Mouse (Mus musculus) MEL-GATA-1-ER (cell line): Measurements from ENCODE around the gene Rab30.
A peak's percentile ranks its signal among the peaks of the same experiment; 100 is the strongest.

ENCODE experiments used
- DNase-seq: peaks from one replicate; pipeline ENCODE4 v3.0.0-alpha.2; 2012; ENCODE audit warnings: low read depth; ENCODE audit errors: extremely low read depth

Rab30 gene

DNA sequence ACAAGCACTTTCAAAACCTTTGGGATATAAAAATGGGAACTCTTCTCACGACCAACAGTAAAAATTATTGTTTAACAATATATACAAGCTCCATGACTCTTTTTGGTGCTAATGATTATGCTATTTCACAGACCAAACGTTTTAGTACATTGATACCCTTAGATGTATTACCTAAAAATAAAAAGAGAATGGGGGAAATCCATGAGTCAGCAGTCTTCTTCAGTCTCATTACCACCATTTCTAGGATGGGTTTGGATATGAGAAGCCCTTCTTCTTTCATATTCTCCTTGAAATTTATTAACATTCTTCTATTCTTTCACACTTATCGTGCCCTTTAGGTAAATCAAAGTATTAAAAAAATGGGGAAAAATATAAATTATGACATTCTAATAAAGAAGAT lies 95.0 kb downstream of the Rab30 start:
- no peak for DNase-seq

DNA sequence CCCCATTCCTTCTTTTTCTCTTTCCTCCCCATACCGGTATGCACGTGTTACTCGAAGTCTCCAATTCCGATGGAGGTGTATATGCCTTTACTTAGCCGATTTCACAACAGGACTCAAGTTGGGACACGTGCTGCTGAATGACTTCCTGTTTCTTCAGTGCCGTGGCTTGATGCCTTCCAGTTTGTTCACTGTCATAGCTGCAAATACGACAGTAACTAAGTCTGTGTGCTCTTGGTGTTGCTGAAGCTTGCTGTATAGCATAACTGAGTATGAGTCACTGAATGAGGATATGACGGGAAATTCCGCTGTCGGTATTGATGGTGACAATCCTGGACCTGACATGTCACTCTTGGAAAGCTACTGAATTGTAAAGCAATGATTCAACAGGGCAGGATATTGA lies 95.8 kb downstream of the Rab30 start:
- no peak for DNase-seq

DNA sequence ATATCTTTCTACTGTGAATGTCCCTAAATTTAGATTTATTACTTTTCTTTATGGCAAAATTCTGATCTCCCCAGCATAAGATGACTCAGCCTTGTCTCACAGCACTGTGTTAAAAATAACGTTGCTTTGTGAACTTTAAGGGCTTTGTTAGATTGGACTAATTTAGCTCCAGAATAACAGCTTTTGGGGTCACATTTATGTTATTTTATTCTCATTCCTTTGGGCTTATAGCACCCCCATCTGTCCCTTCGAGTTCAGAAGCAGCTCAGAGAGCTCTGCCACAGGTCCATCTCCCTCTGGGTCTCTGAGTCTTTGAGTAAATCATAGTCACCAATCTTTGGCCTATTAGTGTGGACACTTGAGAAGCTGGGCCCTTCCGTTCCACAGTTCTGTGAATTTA lies 96.5 kb downstream of the Rab30 start:
- DNase-seq: no peak

DNA sequence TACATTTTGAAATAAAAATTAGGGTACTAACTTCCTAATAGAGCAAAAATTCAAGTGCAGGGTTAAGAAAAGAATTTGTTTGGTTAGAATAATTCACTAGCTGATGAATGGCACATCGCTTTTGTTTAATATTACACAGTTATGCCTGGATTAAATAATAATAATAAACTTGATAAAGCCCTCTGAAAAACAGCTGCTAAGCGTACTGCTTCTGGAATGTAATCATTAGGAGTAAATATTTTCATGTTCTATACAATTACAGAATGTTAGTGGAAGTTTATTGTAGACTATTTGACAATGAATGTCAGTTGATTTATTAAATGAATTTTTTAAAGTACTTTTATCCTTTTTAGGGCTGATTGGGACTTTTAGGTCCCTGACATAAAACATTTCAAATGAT lies 100.9 kb downstream of the Rab30 start:
- DNase-seq: no peak

DNA sequence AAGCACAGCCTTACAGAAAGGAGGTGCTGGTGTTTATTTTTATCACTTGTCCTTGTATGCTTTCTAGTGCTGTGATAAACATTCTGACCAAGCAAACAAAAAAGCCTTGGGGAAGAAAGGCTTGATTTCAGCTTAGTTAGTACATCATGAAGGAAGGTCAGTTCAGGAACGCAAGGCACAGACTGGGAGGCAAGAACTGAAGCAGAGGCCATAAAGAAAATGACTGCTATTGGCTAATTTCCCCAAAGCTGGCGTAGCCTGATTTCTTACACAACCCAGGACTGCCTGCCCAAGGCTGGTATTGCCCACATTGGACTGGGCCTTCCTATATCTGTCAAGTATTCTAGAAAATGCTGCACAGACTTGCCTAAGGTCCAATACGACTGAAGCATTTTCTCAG lies 106.8 kb downstream of the Rab30 start:
- DNase-seq: no peak

DNA sequence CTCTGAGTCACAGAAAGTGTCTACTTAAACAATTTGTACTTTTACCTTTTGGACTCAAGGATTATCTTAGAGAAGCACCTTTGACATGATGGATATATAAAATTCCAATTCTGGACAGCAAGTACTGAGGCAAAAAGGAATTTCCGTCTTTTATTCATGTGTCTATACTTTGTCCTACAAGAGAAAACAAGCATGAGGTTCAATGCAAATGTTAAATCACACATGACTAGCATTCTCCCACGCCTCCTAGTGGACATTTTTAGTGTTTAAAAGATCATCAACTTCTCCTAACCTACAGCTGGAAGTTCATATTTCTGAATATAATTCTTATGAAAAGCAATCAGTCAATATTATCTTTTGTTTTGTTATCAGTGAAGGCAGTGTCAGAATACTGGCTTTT lies 125.1 kb downstream of the Rab30 start:
- DNase-seq: no peak

DNA sequence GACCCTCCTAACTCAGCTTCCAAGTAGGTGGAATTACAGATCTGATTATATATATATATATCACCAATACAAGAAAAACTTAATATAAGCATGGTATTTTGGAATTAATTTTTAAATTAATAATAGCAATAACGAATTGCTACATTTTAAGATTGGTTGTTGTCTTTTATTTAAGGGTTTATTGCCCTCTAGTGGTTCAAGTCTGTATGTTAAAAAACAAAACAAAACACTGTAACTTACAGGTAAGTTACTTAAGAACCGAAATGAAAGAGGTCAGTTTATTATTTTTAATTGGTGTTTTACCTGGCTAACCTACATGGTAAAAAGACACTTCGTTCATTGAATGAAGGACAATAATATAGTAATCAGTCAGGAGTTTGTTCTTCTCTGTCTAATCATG lies 128.8 kb downstream of the Rab30 start:
- DNase-seq: no peak

DNA sequence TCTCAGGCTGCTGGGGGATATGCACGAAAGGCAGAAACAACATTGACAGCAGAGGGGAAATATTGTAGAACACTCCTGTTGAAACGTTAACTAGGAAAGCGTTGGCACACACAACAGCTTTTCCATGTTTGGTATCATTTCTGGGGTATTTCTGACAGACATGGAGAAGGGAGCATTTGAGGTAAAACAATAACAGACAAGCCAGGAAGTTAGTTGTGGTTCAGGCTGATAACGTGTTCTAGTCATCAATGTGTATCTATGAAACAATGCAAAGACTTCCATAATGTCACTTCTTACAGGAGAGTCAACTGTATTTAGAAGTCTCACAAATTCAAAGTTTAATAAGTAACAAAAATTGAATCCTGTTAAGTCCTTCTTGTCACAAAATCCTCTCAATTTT lies 130.2 kb downstream of the Rab30 start:
- DNase-seq: no peak

DNA sequence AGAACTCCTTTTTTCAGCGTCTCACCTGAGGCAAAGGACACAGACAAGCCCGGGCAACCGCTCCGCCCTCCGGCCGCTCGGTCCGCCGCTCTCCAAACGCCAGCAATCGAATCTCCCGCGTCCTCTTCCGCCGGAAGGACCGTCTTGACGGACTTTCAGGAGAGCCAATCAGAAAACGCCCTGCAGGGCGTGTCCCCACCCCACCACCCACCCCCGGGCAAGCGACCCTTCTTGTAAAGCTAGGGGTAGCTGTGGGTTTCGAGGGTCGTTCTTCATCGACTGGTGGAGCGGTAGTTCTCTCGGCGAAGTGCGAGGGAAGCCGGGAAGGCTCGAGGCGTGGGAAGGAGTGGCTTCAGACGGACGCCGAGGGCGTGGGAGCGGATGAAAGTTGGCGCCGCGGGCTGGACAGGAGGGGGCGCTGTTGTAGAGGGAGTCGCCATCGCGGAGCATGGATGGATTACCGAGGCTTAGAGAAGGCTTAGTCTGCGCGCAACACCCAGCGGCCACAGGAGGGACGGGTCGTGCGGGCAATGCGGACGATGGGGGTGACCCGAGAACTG lies 132.8 kb downstream of the Rab30 start, which contains the start of the genes Ddias and Prcp:
Gene Ddias (minus strand): TSS at position 132 of the 560 bp plus-strand sequence.
Gene Prcp (plus strand): TSS at position 355 of the 560 bp plus-strand sequence.
- peak; percentile 77 for DNase-seq

DNA sequence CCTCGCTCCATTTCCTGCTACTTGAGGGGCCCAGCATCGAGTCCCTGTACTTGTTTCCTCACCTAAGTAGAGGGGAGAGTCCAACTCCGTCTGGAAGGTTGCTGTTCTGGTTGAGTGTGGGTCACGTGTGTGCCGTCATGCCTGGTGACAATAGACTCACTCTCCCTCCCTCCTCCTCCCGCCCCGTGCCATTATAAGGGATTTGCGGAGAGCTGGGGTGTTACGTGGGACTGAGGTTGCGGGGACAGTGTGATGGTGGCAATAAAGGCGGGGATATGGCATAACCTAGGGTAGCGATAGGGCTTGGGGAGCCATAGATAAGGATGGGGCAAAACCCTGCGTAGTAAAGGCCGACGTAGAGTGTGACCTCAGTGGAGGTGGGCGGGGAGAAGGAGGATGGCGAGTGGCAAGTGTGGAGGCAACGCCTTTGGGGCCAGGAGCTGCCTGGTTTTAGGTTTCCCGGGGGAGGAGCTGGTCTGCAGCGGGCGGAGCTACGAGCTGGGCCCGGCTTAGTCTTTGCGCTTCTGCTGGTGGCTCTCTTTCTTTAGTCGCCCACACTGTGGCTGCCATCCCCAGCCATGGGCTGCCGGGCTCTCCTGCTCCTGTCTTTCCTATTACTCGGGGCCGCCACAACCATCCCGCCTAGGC lies 133.5 kb downstream of the Rab30 start:
- DNase-seq: peak; percentile 98

DNA sequence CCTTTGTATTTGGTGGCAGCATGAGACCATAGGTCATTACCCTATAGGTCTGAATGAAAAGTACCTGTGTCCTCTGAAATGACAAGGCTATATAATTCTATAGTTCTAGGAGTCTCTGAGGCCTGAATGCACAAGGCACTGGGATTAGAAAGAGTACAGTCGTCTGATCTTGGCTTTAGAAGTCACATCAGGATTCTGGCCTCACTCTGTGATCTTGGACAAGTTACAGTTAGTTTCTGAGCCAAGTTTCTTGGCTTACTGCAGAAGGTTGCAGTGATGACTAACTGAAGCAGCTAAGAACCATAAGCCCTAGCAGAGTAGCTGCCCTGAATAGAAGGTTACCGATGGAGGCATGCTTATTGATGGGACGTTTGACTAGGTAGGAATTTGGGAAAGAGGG lies 134.7 kb downstream of the Rab30 start:
- DNase-seq: no peak

DNA sequence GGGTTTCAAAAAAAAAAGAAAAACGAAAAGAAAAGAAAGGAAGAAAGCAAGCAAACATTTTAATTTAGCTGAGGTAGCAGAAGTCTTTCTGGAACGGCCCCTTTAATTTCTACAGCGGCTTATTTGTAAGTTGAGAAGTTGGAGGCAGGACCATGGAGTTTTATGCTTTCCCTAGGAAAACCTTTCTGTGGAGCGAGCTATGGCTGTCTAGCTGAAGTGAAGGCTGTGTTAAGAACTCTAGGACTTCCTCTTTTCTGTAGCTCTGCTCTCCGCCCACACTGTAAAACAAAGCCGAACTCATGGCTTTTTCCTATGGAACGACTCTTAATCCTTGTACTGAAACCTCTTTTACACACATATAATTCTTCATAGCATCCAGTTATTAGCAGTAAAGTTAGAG lies 135.1 kb downstream of the Rab30 start:
- DNase-seq: peak; percentile 66

DNA sequence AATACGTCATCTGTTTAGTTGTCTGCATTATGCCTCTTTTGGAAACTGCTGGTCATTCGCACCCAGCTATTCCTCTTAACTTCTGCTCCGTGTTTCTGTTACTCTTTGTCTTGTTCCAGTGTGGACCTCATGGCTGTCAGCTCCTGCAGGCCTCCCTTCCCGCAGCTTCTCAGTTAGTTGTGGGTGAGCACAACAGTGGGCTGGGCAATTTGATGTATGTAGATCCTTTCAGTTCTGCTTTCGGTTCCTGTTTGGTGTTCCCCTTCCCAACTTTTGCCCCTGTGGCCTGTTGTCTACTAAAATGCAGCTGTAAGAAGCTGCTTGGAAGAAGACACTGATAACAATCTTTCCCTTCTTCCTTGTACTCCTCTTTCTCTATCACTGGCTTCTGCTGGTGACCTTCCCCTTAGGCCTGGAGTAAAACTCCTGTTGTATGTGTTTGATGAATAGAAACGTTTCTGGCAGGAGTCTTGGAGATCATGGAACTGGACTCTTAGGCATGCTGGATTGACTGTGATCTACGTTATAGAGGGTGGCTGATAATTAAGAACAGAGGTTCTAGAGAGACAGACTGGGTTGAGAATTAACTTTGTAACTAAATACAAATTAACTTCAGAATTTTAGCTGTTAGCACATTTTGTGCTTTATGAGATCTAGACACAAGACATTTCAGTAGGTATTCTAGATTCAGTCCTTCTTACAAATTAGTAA lies 137.3 kb downstream of the Rab30 start:
- DNase-seq: no peak

DNA sequence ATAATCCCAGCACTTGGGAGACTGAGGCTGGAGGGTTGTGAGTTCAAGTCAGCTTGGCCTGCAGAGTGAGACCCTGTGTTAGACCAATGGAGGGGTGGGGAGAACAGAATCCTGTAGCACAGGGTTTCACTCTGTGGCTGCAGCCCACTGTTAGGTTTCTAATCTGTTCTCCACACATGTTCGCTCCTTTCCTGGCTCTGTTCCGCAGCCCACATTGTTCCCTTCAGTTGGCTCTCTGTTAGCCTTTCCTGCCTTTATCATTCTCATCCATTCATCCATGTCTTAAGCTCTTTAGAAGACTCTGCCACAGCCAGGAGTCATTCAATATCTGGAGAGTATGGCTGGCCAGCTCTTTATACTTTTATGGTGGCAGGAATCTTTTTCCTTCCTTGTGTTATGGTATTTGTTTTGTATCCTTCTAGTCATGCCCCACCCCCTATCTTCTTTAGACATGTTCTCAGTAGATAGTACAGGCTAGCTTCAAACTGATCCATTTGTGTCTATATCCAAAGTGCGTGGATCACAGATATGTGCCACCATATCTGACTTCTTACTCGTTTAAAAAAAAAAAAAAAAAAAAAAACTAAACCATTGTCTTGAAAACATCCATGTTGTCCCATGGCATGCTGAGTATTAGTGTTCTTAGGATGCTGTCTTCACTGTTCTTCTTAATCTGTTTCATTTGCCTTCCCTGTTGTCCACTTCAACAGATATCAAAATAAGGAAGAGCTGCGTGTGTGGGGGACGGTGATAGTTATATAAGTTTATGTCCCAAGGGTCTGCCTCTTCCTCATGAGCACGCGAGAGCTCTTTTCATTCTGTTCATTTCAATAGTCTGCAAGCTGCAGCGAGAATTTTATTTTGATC lies 142.7 kb downstream of the Rab30 start:
- DNase-seq: peak; percentile 91

DNA sequence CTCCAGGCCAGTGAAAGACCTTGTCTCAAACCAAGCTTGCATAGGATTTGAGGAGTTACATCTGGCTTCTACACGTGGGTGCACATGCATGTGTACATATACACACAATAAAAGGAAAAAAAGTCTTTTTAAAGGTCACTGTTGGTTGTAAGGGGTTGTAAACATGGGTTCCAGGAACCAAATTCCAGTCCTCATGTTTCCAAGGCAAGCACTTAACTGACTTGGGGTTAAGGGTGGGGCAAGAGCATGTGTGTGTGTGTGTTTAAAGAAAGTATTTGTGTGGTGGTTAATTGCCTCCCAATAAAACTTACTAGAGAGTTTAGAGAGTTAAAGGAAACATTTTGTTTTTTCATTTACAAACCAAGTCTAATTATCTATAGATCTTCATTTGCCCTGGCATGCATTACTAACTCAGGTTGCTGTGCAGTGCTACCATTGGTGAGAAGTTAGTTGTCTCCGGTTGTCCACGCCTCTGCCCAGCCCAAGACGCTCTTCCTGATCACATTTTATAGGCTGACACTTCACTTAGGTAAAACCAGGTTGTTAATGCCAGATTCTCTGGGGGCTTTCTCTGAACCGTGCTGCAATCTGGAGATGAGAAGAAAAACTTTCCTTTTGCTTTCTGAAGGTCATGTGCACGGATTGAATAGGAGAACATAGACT lies 143.7 kb downstream of the Rab30 start:
- DNase-seq: no peak

DNA sequence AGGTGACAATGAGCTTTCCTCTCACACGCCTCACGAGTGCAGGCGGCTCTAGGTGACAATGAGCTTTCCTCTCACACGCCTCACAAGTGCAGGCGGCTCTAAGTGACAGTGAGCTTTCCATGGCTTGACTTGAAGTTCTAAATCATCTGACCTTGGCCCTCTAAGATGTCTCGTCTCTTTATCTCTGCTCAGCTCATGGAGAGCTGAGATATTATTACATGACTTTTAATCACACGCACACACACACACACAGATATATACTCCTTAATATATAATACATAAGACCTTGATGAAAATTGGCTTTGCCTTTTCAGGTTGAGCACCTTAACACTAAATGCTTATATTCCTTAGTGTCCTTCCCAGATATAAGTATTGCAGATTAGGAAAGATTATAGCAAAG lies 145.4 kb downstream of the Rab30 start:
- DNase-seq: no peak

DNA sequence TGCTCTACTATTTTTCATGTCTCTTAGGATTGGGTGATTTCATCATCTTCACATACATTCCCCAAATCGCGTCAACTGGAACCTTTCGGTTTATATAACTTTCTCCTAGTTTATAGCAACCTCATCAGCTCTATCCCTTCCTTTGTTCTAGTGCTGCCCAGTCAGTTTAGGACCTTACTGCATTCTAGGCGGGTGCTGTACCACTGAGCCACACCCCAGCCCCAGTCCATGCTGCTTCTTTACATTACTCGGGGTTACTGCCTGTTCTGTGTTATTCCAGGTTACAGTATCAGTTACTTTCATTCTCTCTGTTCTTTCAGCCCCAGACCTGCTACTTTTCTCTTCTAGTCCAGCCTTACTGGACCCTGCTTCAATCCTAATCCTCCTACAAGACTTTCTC lies 145.8 kb downstream of the Rab30 start:
- no peak for DNase-seq

DNA sequence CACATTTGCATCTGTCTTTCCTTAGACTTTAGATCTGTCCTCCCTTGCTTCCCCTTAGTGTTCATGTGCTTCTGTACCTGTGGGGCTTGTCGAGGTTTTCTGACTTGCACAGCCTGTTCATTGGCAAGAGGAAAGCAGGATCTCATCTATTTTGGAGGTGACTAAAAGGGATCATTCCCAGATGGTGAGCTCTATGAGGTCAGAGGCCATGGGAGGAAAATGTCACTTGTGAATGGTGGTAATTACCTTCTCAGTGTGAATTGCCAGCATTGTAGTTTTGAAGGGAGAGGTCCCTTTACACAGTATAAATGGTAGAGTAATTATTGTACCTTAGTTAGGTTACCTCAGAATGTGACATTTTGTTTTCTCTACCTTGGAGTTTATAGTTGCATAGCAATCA lies 148.8 kb downstream of the Rab30 start:
- DNase-seq: no peak

DNA sequence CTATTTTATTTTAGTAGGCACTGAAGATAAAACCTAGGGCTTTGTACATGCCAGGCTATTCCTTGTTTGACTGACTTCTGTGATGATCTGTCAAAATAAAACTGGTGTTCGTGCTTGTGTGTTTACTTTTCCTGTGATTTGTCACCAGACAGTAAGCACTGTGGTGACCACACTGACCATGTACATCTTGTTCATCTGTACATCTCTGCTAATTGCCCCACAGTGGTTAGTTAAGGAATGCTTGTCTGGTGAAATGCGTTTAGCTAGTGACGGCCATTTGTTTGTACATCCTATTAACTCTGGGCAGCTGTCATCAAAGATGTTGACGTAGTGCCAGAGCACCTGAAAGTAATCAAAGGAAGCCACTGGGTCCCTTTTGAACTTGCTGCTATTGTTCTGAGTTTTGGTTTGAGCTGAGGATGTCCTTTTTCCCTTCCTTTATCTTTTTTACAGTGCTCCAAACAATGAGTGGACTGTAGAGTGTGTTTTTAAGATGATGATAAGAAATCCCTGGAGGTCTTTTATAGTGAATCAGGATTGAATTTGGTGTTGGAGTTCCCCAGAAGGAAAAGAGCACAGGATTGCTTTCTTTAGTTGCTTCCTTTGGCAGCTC lies 149.3 kb downstream of the Rab30 start:
- no peak for DNase-seq

DNA sequence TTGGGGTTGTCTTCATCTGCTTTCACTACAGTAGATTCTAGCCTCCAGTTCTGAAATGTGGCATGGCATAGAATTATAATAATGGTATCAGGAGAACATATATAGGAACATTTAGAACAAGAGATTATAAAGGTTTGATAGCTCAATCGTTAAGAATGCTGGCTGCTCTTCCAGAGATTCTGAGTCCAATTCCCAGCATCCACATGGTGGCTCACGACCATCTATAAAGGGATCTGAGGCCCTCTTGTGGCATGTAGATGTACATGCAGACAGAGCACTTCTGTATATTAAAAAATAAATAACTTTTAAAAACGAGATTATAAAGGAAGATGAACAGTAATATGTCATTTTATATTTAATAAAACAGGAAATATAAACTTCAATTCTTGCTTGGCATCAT lies 152.1 kb downstream of the Rab30 start:
- DNase-seq: no peak
